Comparison of ENCODE assay signal across 21 mouse cellular contexts in the genomic region with DNA sequence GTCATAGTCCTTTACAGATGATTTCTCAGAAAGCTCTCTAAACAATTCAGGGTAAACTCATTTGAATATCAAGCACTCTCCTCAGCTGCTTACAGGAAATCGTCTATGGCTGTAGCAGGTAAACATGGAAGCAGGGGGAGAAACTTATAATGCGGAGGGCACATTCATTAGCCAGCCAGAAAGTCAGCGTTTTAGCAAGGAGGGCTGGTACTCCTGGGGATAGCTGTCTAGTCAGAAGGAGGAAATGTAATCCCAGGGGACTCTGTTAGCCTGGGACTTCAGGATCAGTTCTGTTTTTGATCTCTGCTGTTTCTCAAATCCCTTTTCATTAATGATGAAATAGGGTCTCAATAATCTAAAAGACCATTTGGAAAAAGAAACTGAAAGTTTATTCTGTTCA. TPM values are rescaled to one million over a fixed set of nuclear protein-coding genes. Genes with fewer than 3 reads are reported as not detected.
DNase-seq lines count a peak whose midpoint lies in the region; ATAC-seq and TF ChIP-seq lines count a peak whose summit lies in the region.
"Had no signal": no experiment of that assay in that cellular context is flagged by ENCODE, and none has a peak within 500 bp of the region (broad histone marks: within the 10 kb centered on the region; RNA-seq: fewer than 3 reads in every experiment).

No protein-coding gene starts in this region.

- H3K27me3 ChIP-seq in megakaryocyte, embryonic 14.5 days (replicated peaks) = no peaks in the 10 kb centered on the region
- no peaks in the 10 kb centered on the region for H3K27me3 ChIP-seq in midbrain, embryonic 15.5 days (replicated peaks)
- H3K27me3 ChIP-seq in midbrain, embryonic 13.5 days = no peaks in the 10 kb centered on the region
- no peaks in the 10 kb centered on the region for H3K27me3 ChIP-seq in myocyte (ENCODE audit: control insufficient read depth, insufficient read depth, insufficient read length)
- H3K27me3 ChIP-seq: embryonic facial prominence, embryonic 13.5 days; forebrain, embryonic 13.5 days; forebrain, embryonic 15.5 days had no signal

- 22% methylated on average over 3 of the region's 3 CpGs for WGBS in midbrain, embryonic 15.5 days
- WGBS in midbrain, embryonic 13.5 days = 36% methylated on average over 3 of the region's 3 CpGs

- H3ac ChIP-seq in myocyte (ENCODE audit: control insufficient read depth, insufficient read length) = no peak overlapping the region

- H3K4me3 ChIP-seq in megakaryocyte, embryonic 14.5 days (replicated peaks) = peak overlapping the region; percentile 69
- H3K4me3 ChIP-seq in midbrain, embryonic 15.5 days = no peak overlapping the region
- H3K4me3 ChIP-seq in midbrain, embryonic 13.5 days (replicated peaks) = no peak overlapping the region
- H3K4me3 ChIP-seq in myocyte = no peak overlapping the region
- H3K4me3 ChIP-seq: embryonic facial prominence, embryonic 13.5 days; forebrain, embryonic 13.5 days; forebrain, embryonic 15.5 days had no signal

- H3K4me1 ChIP-seq in megakaryocyte, embryonic 14.5 days = peaks cover 67% of the 10 kb centered on the region
- peaks cover 9% of the 10 kb centered on the region for H3K4me1 ChIP-seq in midbrain, embryonic 15.5 days
- peaks cover 7% of the 10 kb centered on the region for H3K4me1 ChIP-seq in midbrain, embryonic 13.5 days (replicated peaks)
- H3K4me1 ChIP-seq: forebrain, embryonic 13.5 days had no signal

- peaks cover 6% of the 10 kb centered on the region for H3K79me2 ChIP-seq in myocyte (ENCODE audit: control insufficient read depth, insufficient read depth)

- H3K4me2 ChIP-seq in midbrain, embryonic 15.5 days = no peak overlapping the region
- H3K4me2 ChIP-seq in midbrain, embryonic 13.5 days (replicated peaks) = no peak overlapping the region
- peak overlapping the region; percentile 31 for H3K4me2 ChIP-seq in myocyte (ENCODE audit: low read depth)
- H3K4me2 ChIP-seq: embryonic facial prominence, embryonic 13.5 days; forebrain, embryonic 13.5 days; forebrain, embryonic 15.5 days had no signal

- peaks cover 5% of the 10 kb centered on the region for H3K36me3 ChIP-seq in megakaryocyte, embryonic 14.5 days (replicated peaks; ENCODE audit: low read length)
- no peaks in the 10 kb centered on the region for H3K36me3 ChIP-seq in midbrain, embryonic 15.5 days (replicated peaks)
- no peaks in the 10 kb centered on the region for H3K36me3 ChIP-seq in midbrain, embryonic 13.5 days
- H3K36me3 ChIP-seq in myocyte (ENCODE audit: control insufficient read depth, insufficient read depth) = no peaks in the 10 kb centered on the region
- H3K36me3 ChIP-seq: embryonic facial prominence, embryonic 13.5 days; forebrain, embryonic 15.5 days had no signal

- TF ChIP-seq POLR2A in myocyte (IDR thresholded peaks at IDR 0.05; ENCODE audit: insufficient read length, low read depth) = no peak

- H3K9me3 ChIP-seq in megakaryocyte, embryonic 14.5 days = peaks cover 2% of the 10 kb centered on the region; the same call in 1 of the 2 replicates
- H3K9me3 ChIP-seq in midbrain, embryonic 15.5 days = no peaks in the 10 kb centered on the region
- no peaks in the 10 kb centered on the region for H3K9me3 ChIP-seq in midbrain, embryonic 13.5 days
- H3K9me3 ChIP-seq: embryonic facial prominence, embryonic 13.5 days; forebrain, embryonic 13.5 days; forebrain, embryonic 15.5 days had no signal

- no peak for ATAC-seq in megakaryocyte, adult 5-6 weeks (ENCODE audit: poor library complexity, severe bottlenecking)
- ATAC-seq in midbrain, embryonic 15.5 days (replicated peaks) = peak; percentile 62
- no peak for ATAC-seq in midbrain, embryonic 13.5 days
- ATAC-seq: forebrain, embryonic 13.5 days; forebrain, embryonic 15.5 days; forebrain, postnatal 0 days had no signal

- H3K9ac ChIP-seq in midbrain, embryonic 15.5 days = no peak overlapping the region
- H3K9ac ChIP-seq in midbrain, embryonic 13.5 days (replicated peaks) = no peak overlapping the region
- H3K9ac ChIP-seq: embryonic facial prominence, embryonic 13.5 days; forebrain, embryonic 13.5 days; forebrain, embryonic 15.5 days; forebrain, postnatal 0 days had no signal

- H3K27ac ChIP-seq in midbrain, embryonic 15.5 days = no peak overlapping the region
- no peak overlapping the region for H3K27ac ChIP-seq in midbrain, embryonic 13.5 days
- H3K27ac ChIP-seq: embryonic facial prominence, embryonic 13.5 days; forebrain, embryonic 13.5 days; forebrain, embryonic 15.5 days had no signal

- peak; percentile 14 for DNase-seq in retina, embryonic 14.5 days (ENCODE audit: low spot score)
- DNase-seq in retina, postnatal 1 day = no peak
- DNase-seq in gastrocnemius, postnatal 4 days (ENCODE audit: low spot score in 2 of 2) = no peak
- DNase-seq: adrenal gland, adult 2 months; adrenal gland, postnatal 10 days; adrenal gland, postnatal 25 days; cerebellum, adult 11-12 months; cerebellum, adult 2 months; cerebellum, adult 9-10 months; cerebellum, postnatal 10 days; cerebellum, postnatal 25 days; forebrain, postnatal 0 days had no signal

TF ChIP-seq in myocyte, 11 proteins besides CTCF, POLR2A, EP300 and RAD21:
- TF ChIP-seq REST (IDR thresholded peaks at IDR 0.05; ENCODE audit: insufficient read depth, insufficient read length) (no peak), TCF3 (IDR thresholded peaks at IDR 0.05; ENCODE audit: insufficient read length, low read depth) (no peak), E2F4 (IDR thresholded peaks at IDR 0.05; ENCODE audit: insufficient read depth) (no peak), MAX (IDR thresholded peaks at IDR 0.05; ENCODE audit: low read depth) (no peak), MYOG (IDR thresholded peaks at IDR 0.05; ENCODE audit: control insufficient read depth in 1 of 3, insufficient read depth in 1 of 3, insufficient read length in 2 of 3, low read depth in 2 of 3) (no peak), TCF12 (IDR thresholded peaks at IDR 0.05; ENCODE audit: insufficient read depth, poor library complexity, severe bottlenecking) (no peak), CEBPB (IDR thresholded peaks at IDR 0.05; ENCODE audit: insufficient read depth, poor library complexity, severe bottlenecking) (no peak), POLR2AphosphoS2 (IDR thresholded peaks at IDR 0.05; ENCODE audit: insufficient read length, low read depth) (no peak), SRF (IDR thresholded peaks at IDR 0.05; ENCODE audit: control insufficient read depth, insufficient read length, low read depth) (no peak), USF1 (IDR thresholded peaks at IDR 0.05; ENCODE audit: low read depth) (no peak), MYOD1 (IDR thresholded peaks at IDR 0.05; ENCODE audit: control insufficient read depth in 1 of 3, insufficient read length in 2 of 3, low read depth in 2 of 3) (no peak)

RNA-seq across cellular contexts. Expression of a gene that starts 47.6 kb away (rescaled TPM):
- 4.7 and 4.8 TPM in 2 replicates for polyA plus RNA-seq in megakaryocyte, embryonic 14.5 days (2012; ENCODE audit: insufficient read depth, low replicate concordance)
- total RNA-seq in megakaryocyte, adult 5-6 weeks (2015) = 0.16 and 1.1 TPM in 2 replicates
- 0.26 TPM in 1 of 2 replicates, not detected in the other for total RNA-seq in megakaryocyte, adult 5-6 weeks (2017)
- polyA plus RNA-seq in midbrain, embryonic 15.5 days (2015; fragmentation: Nextera tagmentation; extraction: Ambion mirVana) = 25.4 and 28.1 TPM in 2 replicates
- 13.5 and 14.3 TPM in 2 replicates for polyA plus RNA-seq in midbrain, embryonic 13.5 days (2015; fragmentation: Nextera tagmentation; extraction: Ambion mirVana)
- 16.0 TPM for polyA plus RNA-seq in myocyte (2012; fragmentation: generic; extraction: Trizol)
- total RNA-seq in gastrocnemius, postnatal 4 days (2021) = 10 to 100 TPM; 25.3 to 26.9 TPM
- total RNA-seq: MEL had no signal
